Mouse (Mus musculus): ENCODE measurements around the gene Umad1. TPM values are rescaled to one million over a fixed set of nuclear protein-coding genes. Genes with fewer than 3 reads are reported as not detected.

The Umad1 gene
- 7.2 and 9.5 TPM in 2 replicates for polyA plus RNA-seq (2012; rRNA removed)

GRCm38 (mm10) chr6:8259004-8259666 lies at the start of gene Umad1, which contains the start of the genes Rpa3 and Gm45062:
Umad1 (plus strand) TSS chr6:8259288.
Rpa3 (minus strand) TSS chr6:8259173.
Gm45062 (plus strand) TSS chr6:8259450.

Other genes with a start within 250 kb of the Umad1 start
- 0.03 and 0.06 TPM in 2 replicates for gene Col28a1, start 66.7 kb upstream of the Umad1 start, polyA plus RNA-seq (2012; rRNA removed)
- 5.8 and 5.9 TPM in 2 replicates for gene Mios, start 50.1 kb upstream of the Umad1 start, polyA plus RNA-seq (2012; rRNA removed)
- 57.1 and 60.7 TPM in 2 replicates for gene Rpa3, start 115 bp upstream of the Umad1 start, polyA plus RNA-seq (2012; rRNA removed)
- gene Gm45062, start 162 bp downstream of the Umad1 start, polyA plus RNA-seq (2012; rRNA removed), result 1.7 and 2.4 TPM in 2 replicates